Mouse (Mus musculus): ENCODE results near the gene Defb21. TPM values are rescaled to one million over a fixed set of nuclear protein-coding genes. Genes with fewer than 3 reads are reported as not detected.

Gene Defb21
- total and polyA plus RNA-seq, 3 experiments, result not detected

GRCm38 (mm10) chr2:152589021-152589420, 16.5 kb downstream of the Defb21 start:
- dilution Hi-C loops (cut with MboI; ENCODE audit: extremely low pct_ligation_motif_present, extremely low pct_unique_long_range_greater_than_20kb, low sequenced_read_pairs), result no loop called here
- Histone ChIP-seq H3K27ac (ENCODE audit: insufficient read depth, low read depth) (no peak overlapping the region), H3K9me3 (replicated peaks; ENCODE audit: low read length) (no peaks in the 10 kb centered on the region), H3K4me3 (replicated peaks in 1 of 3; ENCODE audit: low read depth in 2 of 3, low read length in 2 of 3, poor library complexity in 1 of 3) (no peak overlapping the region), H3K4me1 (ENCODE audit: control insufficient read depth in 1 of 2, insufficient read depth in 2 of 2) (peaks cover 0 to 9% of the 10 kb centered on the region in 2 experiments; a peak in 2 of 4 replicates), H3K9ac (ENCODE audit: insufficient read depth, low read depth) (no peak overlapping the region), H3K4me2 (ENCODE audit: insufficient read depth, low read depth, poor library complexity, severe bottlenecking) (no peak overlapping the region), H3K79me2 (replicated peaks; ENCODE audit: control insufficient read depth, extremely low read depth, insufficient read depth, poor library complexity, severe bottlenecking) (no peaks in the 10 kb centered on the region), H3K27me3 (replicated peaks) (peaks cover 28% of the 10 kb centered on the region), H3K36me3 (replicated peaks in 1 of 2; ENCODE audit: control insufficient read depth in 1 of 2, insufficient read depth in 1 of 2, low read length in 1 of 2) (no peaks in the 10 kb centered on the region)
- no peak for DNase-seq (ENCODE audit: extremely low read depth)
- in situ Hi-C loops (cut with MboI; ENCODE audit: low pct_ligation_motif_present, low pct_unique_long_range_greater_than_20kb, low sequenced_read_pairs), result loop anchor here (25.0 kb wide), 1 partner anchor 127 kb away; the partner anchor contains the start of gene Defb23
- no peak for TF ChIP-seq POLR2A (IDR thresholded peaks at IDR 0.05; ENCODE audit: low read depth, low read length)
- TF ChIP-seq JUN (IDR thresholded peaks at IDR 0.05; ENCODE audit: insufficient read depth, low read depth, low read length), result no peak
- peak in 1 of 2 experiments; percentile 4; a peak in 1 of 4 replicates for TF ChIP-seq CTCF (conservative IDR thresholded peaks at IDR 0.05 in 1 of 2, IDR thresholded peaks at IDR 0.05 in 1 of 2; ENCODE audit: low read depth in 2 of 2, low read length in 2 of 2)

GRCm38 (mm10) chr2:152599299-152599698, 26.8 kb downstream of the Defb21 start, which contains the start of gene Defb45:
Defb45 (minus strand) TSS chr2:152599399.
- dilution Hi-C loops (cut with MboI; ENCODE audit: extremely low pct_ligation_motif_present, extremely low pct_unique_long_range_greater_than_20kb, low sequenced_read_pairs), result no loop called here
- Histone ChIP-seq H3K79me2 (replicated peaks; ENCODE audit: control insufficient read depth, extremely low read depth, insufficient read depth, poor library complexity, severe bottlenecking) (no peaks in the 10 kb centered on the region), H3K4me2 (ENCODE audit: insufficient read depth, low read depth, poor library complexity, severe bottlenecking) (0 out of 2 replicates have a peak within 1 kb of the TSS, but pooled peaks have one; percentile 14), H3K27ac (ENCODE audit: insufficient read depth, low read depth) (no peak within 1 kb of the TSS), H3K9me3 (replicated peaks; ENCODE audit: low read length) (peaks cover 9% of the 10 kb centered on the region), H3K4me3 (replicated peaks in 1 of 3; ENCODE audit: low read depth in 2 of 3, low read length in 2 of 3, poor library complexity in 1 of 3) (no peak within 1 kb of the TSS), H3K36me3 (replicated peaks in 1 of 2; ENCODE audit: control insufficient read depth in 1 of 2, insufficient read depth in 1 of 2, low read length in 1 of 2) (no peaks in the 10 kb centered on the region), H3K9ac (ENCODE audit: insufficient read depth, low read depth) (no peak within 1 kb of the TSS), H3K27me3 (replicated peaks) (peaks cover 5% of the 10 kb centered on the region), H3K4me1 (ENCODE audit: control insufficient read depth in 1 of 2, insufficient read depth in 2 of 2) (peaks cover 3 to 7% of the 10 kb centered on the region in 2 experiments; a peak in 2 of 4 replicates)
- DNase-seq (ENCODE audit: extremely low read depth), result no peak
- in situ Hi-C loops (cut with MboI; ENCODE audit: low pct_ligation_motif_present, low pct_unique_long_range_greater_than_20kb, low sequenced_read_pairs), result loop anchor here (25.0 kb wide), 1 partner anchor 137 kb away; the partner anchor contains the start of gene Defb23
- TF ChIP-seq HCFC1 (IDR thresholded peaks at IDR 0.05; ENCODE audit: low read depth, low read length) (no peak), NRF1 (IDR thresholded peaks at IDR 0.05; ENCODE audit: low read depth, low read length) (no peak), POLR2A (IDR thresholded peaks at IDR 0.05; ENCODE audit: low read depth, low read length) (no peak), BHLHE40 (IDR thresholded peaks at IDR 0.05; ENCODE audit: low read depth, low read length) (no peak), UBTF (IDR thresholded peaks at IDR 0.05; ENCODE audit: low read depth, low read length) (no peak), POLR2AphosphoS2 (IDR thresholded peaks at IDR 0.05; ENCODE audit: low read depth, low read length) (no peak), EP300 (IDR thresholded peaks at IDR 0.05; ENCODE audit: low read length) (no peak), ETS1 (conservative IDR thresholded peaks at IDR 0.05; ENCODE audit: low read depth, low read length) (no peak), CHD1 (IDR thresholded peaks at IDR 0.05; ENCODE audit: low read depth, low read length) (no peak), KAT2A (IDR thresholded peaks at IDR 0.05; ENCODE audit: insufficient replicate concordance, low read length) (no peak), MAX (IDR thresholded peaks at IDR 0.05; ENCODE audit: low read length) (no peak), MYC (IDR thresholded peaks at IDR 0.05; ENCODE audit: low read depth, low read length) (no peak), ELF1 (IDR thresholded peaks at IDR 0.05; ENCODE audit: low read depth, low read length) (no peak), ZKSCAN1 (IDR thresholded peaks at IDR 0.05; ENCODE audit: borderline replicate concordance, low read depth, low read length) (no peak), TCF12 (IDR thresholded peaks at IDR 0.05; ENCODE audit: low read depth, low read length) (no peak), IRF4 (IDR thresholded peaks at IDR 0.05; ENCODE audit: low read depth, low read length) (no peak)

All from CH12.LX (cell line).